ENCODE assay signal across 8 mouse cellular contexts in the genomic region with DNA sequence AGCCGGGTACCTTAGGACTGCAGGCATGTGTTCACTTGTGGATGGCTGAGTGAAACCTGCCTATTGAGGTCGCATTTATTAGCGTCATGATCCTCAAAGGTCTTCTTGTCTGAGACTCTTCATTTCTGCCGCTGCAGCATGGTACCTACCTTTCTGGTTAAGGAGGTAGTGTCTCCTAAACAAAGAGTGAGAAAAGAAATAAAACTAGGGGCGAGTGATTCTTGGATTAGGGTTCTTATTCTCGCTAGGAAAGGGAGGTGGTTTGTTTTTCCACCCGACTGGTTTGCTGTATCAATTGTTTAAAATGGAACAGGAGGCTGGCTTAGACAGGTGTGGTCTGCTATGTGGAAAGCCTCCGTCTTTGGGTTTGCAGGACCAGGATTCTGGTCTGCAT. TPM values are rescaled to one million over a fixed set of nuclear protein-coding genes. Genes with fewer than 3 reads are reported as not detected.
DNase-seq lines count a peak whose midpoint lies in the region; ATAC-seq and TF ChIP-seq lines count a peak whose summit lies in the region.

No protein-coding gene starts in this region.

- TF ChIP-seq CTCF in testis, adult 2 months (IDR thresholded peaks at IDR 0.05; ENCODE audit: control insufficient read depth, insufficient read depth, insufficient replicate concordance, low read depth, low read length): no peak
- TF ChIP-seq CTCF in stomach, postnatal 0 days (IDR thresholded peaks at IDR 0.05; ENCODE audit: low read depth): no peak

- no peak for TF ChIP-seq EP300 in stomach, postnatal 0 days (optimal IDR thresholded peaks at IDR 0.05)

- H3K4me3 ChIP-seq in testis, adult 2 months (ENCODE audit: control insufficient read depth, low read depth, low read length): peak overlapping the region; percentile 99
- peak overlapping the region; percentile 89 for H3K4me3 ChIP-seq in limb, embryonic 15.5 days
- peak overlapping the region; percentile 83 for H3K4me3 ChIP-seq in stomach, postnatal 0 days (ENCODE audit: low read depth, low read length)

- 2% methylated on average over 8 of the region's 8 CpGs for WGBS in limb, embryonic 15.5 days
- 4% methylated on average over 8 of the region's 8 CpGs for WGBS in stomach, postnatal 0 days

- DNase-seq in embryo, embryonic 10 days (ENCODE audit: low spot score): peak; percentile 22
- no peak for DNase-seq in embryo, embryonic 11 days
- no peak for DNase-seq in testis, postnatal 14 days (ENCODE audit: low spot score)
- no peak for DNase-seq in stomach, postnatal 0 days (ENCODE audit: low spot score)
- no peak for DNase-seq in ovary, postnatal 36 days (ENCODE audit: low spot score)
- DNase-seq in thymus, postnatal 0 days (ENCODE audit: low spot score): no peak

- H3K27ac ChIP-seq in testis, adult 2 months (ENCODE audit: control insufficient read depth, insufficient read depth, low read depth, low read length): peak overlapping the region; percentile 69
- peak overlapping the region; percentile 93; the same call in 1 of the 2 replicates for H3K27ac ChIP-seq in limb, embryonic 15.5 days
- H3K27ac ChIP-seq in stomach, postnatal 0 days (replicated peaks): peak overlapping the region; percentile 94

- H3K9me3 ChIP-seq in limb, embryonic 15.5 days: no peaks in the 10 kb centered on the region
- no peaks in the 10 kb centered on the region for H3K9me3 ChIP-seq in stomach, postnatal 0 days (ENCODE audit: control insufficient read depth, low read length)

- peak overlapping the region; percentile 81 for H3K4me2 ChIP-seq in limb, embryonic 15.5 days
- peak overlapping the region; percentile 93 for H3K4me2 ChIP-seq in stomach, postnatal 0 days (replicated peaks; ENCODE audit: low read depth)

- no peaks in the 10 kb centered on the region for H3K36me3 ChIP-seq in testis, adult 2 months (ENCODE audit: control insufficient read depth, insufficient read depth, low read length)
- H3K36me3 ChIP-seq in limb, embryonic 15.5 days: no peaks in the 10 kb centered on the region
- H3K36me3 ChIP-seq in stomach, postnatal 0 days (ENCODE audit: control insufficient read depth, insufficient read depth, low read length): no peaks in the 10 kb centered on the region

- no peaks in the 10 kb centered on the region for H3K27me3 ChIP-seq in testis, adult 2 months (ENCODE audit: control insufficient read depth, insufficient read depth, low read length)
- no peaks in the 10 kb centered on the region for H3K27me3 ChIP-seq in limb, embryonic 15.5 days
- H3K27me3 ChIP-seq in stomach, postnatal 0 days (ENCODE audit: control insufficient read depth, insufficient read depth, low read length): no peaks in the 10 kb centered on the region

- H3K4me1 ChIP-seq in testis, adult 2 months (ENCODE audit: control insufficient read depth, insufficient read depth, low read length): peaks cover 7% of the 10 kb centered on the region
- peaks cover 32% of the 10 kb centered on the region for H3K4me1 ChIP-seq in limb, embryonic 15.5 days
- peaks cover 10% of the 10 kb centered on the region for H3K4me1 ChIP-seq in stomach, postnatal 0 days (replicated peaks; ENCODE audit: control insufficient read depth, insufficient read depth)

- H3K9ac ChIP-seq in limb, embryonic 15.5 days: peak overlapping the region; percentile 90
- H3K9ac ChIP-seq in stomach, postnatal 0 days (ENCODE audit: low read length): peak overlapping the region; percentile 86

- TF ChIP-seq POLR2A in testis, adult 2 months (IDR thresholded peaks at IDR 0.05; ENCODE audit: control insufficient read depth, low read depth, low read length): no peak

- ATAC-seq in limb, embryonic 15.5 days (ENCODE audit: insufficient number of reproducible peaks, low FRiP score, low TSS enrichment, low read depth): no peak
- 0 out of 2 replicates have a peak, but pooled peaks have one; percentile 1 for ATAC-seq in stomach, postnatal 0 days (ENCODE audit: low FRiP score, low TSS enrichment)

RNA-seq across cellular contexts. Expression of gene Znrf1, which starts 1.9 kb away (rescaled TPM):
- 95.0 and 99.3 TPM in 2 replicates for polyA plus RNA-seq in testis, adult 2 months (2012; rRNA removed)
- polyA plus RNA-seq in limb, embryonic 15.5 days (2015; fragmentation: Nextera tagmentation; extraction: Ambion mirVana): 21.9 and 28.4 TPM in 2 replicates
- 14.8 and 19.2 TPM in 2 replicates for polyA plus RNA-seq in stomach, postnatal 0 days (2015; fragmentation: Nextera tagmentation; extraction: Ambion mirVana)
- 173 and 227 TPM in 2 replicates for polyA plus RNA-seq in thymus, postnatal 0 days (2015; fragmentation: Nextera tagmentation; extraction: Ambion mirVana)

RNA-seq across cellular contexts. Expression of gene Wdr59, which starts 15.9 kb away (rescaled TPM):
- polyA plus RNA-seq in testis, adult 2 months (2012; rRNA removed): 5.4 and 5.8 TPM in 2 replicates
- 5.6 and 6.2 TPM in 2 replicates for polyA plus RNA-seq in limb, embryonic 15.5 days (2015; fragmentation: Nextera tagmentation; extraction: Ambion mirVana)
- 2.0 and 2.2 TPM in 2 replicates for polyA plus RNA-seq in stomach, postnatal 0 days (2015; fragmentation: Nextera tagmentation; extraction: Ambion mirVana)
- 3.0 and 3.9 TPM in 2 replicates for polyA plus RNA-seq in thymus, postnatal 0 days (2015; fragmentation: Nextera tagmentation; extraction: Ambion mirVana)
